Mouse (Mus musculus) kidney, adult 2 months (tissue): ENCODE results near the gene Gan.

Experiments
- CTCF ChIP-seq: fragments of 200-500 bp; conservative IDR thresholded peaks from 2 replicates; pipeline ENCODE4 v1.5.1; 2011; ENCODE audit warnings: low read depth, mild to moderate bottlenecking, control low read depth, low read length, moderate library complexity, mixed read lengths; ENCODE audit not compliant: insufficient read depth, insufficient read length
- POLR2A ChIP-seq: fragments of 200-500 bp; IDR thresholded peaks from one replicate; pipeline ENCODE4 v1.6.1; 2011; ENCODE audit warnings: low read depth, low read length, control low read depth

- TF ChIP-seq POLR2A (no peak), CTCF (no peak)
Observed at GRCm38 (mm10) chr8:117166515-117166914, 8.6 kb downstream of the Gan start.
